Mouse (Mus musculus): ENCODE measurements around the gene Mon1b.

Mon1b gene

DNA sequence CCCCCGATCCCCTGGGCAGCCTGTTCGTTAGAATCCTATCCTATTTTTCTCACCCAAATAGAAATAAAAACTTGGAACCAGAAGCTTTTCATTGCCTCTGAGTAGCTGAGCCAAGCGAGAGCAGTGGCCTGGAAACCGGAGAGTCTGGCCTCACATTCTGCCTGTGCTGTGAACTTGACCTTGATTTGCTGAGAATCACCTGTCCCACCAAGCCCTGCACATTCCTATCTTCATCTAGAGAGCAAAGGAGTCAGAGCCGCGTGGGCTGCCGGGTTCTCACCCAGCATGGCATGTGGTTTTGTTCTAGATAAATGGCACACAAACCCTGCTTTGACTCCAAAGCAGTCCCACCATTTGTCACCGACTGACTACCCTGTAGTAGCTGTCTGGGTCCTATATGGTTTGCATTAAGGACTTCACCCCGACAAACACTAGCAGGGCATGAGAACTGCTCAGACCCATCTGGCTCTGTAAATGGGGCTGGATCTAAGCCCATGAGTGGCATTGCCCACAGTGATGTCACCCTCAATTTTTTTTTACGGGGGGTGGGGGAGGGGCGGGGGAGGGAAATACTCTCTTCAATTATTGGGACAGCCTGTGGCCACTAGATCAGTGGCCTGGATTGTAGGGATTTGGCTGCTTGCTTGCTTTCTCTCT is 37.3 kb downstream of the Mon1b start:
- no peak for DNase-seq (ENCODE audit: low read depth, low spot score)

DNA sequence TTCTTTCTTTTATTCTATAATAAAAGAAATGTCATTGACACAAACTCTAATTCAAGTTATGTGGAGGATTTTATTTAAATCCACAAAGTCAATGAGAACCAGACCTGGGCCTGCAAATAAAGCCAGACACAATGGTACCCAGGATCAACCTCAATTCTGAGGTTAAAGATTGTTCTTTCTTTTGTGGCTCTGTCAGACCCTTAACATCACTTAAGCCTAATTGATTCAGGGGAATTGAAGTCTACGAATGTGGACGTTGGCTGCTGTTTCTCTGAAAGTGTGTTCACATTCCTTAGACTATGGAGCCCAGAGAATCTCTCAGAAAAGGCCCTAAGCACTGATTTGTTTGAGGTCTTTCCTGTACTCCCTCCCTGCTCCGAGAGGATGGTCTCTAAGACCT is 37.9 kb downstream of the Mon1b start:
- DNase-seq (ENCODE audit: low read depth, low spot score) = no peak

DNA sequence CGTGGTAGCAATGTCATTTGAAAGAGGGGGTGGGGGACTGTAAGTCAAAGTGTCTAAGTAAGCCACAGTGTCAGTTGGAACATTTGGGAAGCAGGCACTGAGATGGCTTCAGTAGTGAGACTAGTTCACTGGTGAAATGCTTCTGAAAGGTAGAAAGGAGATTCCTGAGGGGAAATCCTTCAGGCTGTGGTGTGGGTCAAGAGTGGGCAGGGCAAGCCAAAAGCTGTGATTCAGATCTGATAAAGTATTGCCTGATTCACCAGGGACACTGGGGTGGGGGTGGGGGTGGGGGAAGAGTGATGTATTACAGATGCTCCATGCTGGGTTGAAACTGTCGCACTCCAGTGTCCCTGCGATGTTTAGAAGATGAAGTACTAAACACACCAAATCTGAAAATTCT is 39.2 kb downstream of the Mon1b start:
- no peak for DNase-seq (ENCODE audit: low read depth, low spot score)

DNA sequence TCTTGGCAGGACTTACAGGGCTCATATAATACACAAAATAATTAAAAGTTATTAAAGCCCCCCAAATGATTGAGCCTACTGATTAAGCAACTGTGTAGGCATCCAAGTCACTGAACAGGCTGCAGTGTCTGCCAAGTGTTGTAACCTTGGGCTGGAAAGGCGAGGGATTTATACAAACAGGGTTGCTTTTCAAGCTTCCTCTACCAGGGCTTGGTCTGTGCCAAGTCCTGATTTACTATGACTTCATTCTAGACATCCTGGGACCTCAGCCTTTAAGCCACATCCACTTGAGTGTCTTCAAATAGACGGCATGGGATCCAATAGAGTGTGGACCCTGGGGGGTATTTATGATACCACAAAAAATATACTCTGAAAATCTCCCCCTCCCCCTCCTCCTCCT is 39.9 kb downstream of the Mon1b start:
- no peak for DNase-seq (ENCODE audit: low read depth, low spot score)

DNA sequence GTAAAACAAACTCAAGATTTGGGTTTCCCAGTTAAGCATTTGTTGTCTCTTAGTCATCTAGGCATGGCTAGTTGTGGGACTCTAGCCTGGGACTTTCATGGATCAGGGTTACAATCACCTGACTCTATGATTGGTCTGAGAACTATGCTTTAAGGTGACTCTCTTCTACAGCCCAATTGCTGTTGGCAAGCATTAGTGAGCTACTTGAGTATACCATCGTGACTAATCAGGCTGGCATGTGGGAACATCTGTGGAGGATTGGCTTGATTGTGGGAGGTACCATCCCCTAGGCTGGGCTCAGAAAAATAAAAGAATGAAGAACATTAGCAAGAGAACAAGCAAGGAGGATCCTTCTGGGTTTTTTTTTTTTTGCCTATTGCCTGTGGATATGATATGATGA is 41.4 kb downstream of the Mon1b start:
- no peak for DNase-seq (ENCODE audit: low read depth, low spot score)

DNA sequence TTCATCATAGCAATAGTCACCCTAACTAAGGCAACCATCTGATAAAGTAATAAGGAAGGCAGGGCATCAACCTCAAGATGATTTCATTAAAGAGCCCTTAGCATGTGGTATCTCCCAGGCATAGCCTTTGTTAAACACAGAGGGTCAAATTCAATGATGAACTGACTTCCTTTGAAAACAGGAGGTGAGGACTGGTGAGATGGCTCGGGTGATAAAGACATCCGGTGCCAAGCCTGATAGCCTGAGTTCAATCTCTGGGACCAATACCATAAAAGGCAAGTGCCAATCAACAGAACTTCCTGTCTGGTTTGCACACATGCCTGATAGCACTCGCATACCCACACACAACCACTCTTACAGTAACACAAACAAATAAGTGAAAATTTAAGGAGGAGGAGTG is 44.0 kb downstream of the Mon1b start:
- DNase-seq (ENCODE audit: low read depth, low spot score) = no peak

DNA sequence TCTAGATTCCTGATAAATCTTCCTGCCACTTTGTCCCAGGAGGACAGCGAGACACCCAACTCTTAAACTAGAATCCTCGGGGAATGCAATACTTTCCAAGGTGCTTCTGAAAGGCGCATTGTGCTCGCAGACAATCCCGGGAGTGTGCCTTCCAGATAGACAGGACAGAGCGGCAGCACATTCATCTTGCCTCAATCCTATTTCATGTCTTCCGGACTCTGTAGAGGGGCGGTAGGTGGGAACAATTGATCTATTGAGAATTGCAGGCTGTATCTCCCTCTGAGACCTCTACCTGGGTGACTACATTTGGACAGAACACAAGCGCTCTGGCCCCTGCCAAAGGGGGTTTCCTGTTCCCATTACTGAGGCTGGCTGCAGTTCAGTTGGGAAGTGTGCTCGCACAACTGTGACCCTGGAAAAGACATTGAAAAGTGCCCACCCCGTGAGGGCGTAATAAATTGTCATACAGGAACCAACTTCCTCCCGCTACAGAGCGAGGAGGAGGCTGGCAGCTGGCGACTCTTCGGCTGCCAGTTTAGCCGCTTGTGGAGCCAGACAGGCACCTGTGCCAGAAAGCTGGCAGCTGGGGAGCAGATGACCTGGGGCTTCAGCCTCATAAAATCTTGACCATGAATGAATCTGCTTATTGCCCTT is 52.6 kb downstream of the Mon1b start:
- DNase-seq (ENCODE audit: low read depth, low spot score) = no peak

DNA sequence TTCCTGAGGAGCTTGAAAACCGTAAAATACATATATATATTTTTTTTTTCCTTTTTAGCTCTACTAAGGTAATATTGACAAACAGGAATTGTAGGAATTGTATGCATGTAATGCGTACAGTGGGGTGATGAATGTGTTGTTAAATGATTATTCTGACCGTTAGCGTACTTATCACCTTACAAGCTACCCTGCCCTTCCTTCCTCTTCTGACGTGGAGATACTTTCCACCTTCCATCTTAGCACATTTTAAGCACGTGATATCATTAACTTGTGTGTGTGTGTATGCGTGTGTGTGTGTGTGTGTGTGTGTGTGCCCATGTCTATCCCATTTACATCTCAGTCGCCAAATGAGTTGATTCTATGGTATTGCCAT is 53.1 kb downstream of the Mon1b start:
- DNase-seq (ENCODE audit: low read depth, low spot score) = no peak

DNA sequence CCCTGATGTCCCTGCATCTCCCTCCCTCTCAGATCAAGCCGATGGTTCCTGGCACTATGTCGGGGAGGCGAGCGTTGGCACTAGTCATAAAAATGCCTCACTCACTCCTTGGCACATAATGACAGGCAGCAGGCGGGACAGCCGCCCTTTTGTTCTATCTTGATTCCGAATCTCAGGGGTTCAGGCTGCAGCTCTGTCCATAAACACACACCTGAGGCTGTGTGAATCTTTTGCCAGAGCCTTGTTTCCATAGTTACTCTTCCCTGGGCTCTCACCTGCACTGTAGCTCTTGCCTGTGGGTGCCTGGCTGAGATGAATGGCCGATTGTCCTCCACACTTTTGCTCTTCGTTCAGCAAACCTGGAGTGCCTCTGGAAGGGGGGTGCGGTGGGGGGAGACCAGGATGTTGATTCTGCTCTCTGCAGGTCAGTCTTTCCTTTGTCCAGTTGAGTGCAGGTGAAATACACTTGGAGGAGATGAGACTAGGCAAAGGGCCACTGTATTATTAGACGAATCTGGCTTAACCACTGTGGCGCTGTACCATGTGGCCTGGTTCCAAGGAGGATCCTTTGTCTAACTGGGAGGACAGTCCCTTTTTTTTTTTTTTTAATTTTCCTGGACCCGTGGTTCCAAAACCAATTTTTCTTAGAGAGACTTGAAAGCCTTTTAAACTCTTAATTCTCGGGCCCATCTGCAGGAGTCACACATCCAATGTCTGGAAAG is 56.4 kb downstream of the Mon1b start:
- DNase-seq (ENCODE audit: low read depth, low spot score) = no peak
